Mouse (Mus musculus): ENCODE data around the gene Gm20671. TPM values are rescaled to one million over a fixed set of nuclear protein-coding genes. Genes with fewer than 3 reads are reported as not detected.
"Not testable (repeated sequence)": the region's sequence is repeated elsewhere in the genome, so short reads cannot be mapped to it uniquely, and the experiment has no call there.

Gene Gm20671
- polyA plus RNA-seq, 1 experiment from 2014 or later, result not detected

GRCm38 (mm10) chr5:32849580-32849979, 22.7 kb upstream of the Gm20671 start:
- ATAC-seq (replicated peaks; ENCODE audit: low FRiP score); H3K9me3 ChIP-seq (replicated peaks); H3K4me3 ChIP-seq (replicated peaks); H3K27ac ChIP-seq; H3K9ac ChIP-seq; H3K4me2 ChIP-seq; H3K27me3 ChIP-seq: not testable (repeated sequence)
- H3K4me1 ChIP-seq, result peaks cover 31% of the 10 kb centered on the region
- 84% methylated on average over 3 of the region's 3 CpGs for WGBS
- H3K36me3 ChIP-seq, result peaks cover 37% of the 10 kb centered on the region

DNA sequence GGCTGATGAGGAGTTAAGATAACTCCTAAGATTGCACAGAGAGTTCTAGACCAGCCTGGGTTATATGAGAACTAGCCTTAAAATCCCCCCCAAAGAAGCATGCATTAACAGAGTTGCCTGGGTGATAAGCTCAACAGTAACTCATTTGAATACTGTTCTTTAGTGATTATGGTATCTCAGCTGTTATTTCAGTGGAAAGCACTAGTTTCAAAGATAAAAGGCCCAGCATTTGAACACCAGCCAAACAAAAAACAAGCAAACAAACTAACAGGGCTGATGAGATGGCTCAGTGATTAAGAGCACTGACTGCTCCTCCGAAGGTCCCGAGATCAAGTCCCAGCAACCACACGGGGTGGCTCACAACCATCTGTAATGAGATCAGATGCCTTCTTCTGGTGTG, 22.3 kb upstream of the Gm20671 start:
- H3K4me3 ChIP-seq (replicated peaks), result no peak overlapping the region
- H3K27me3 ChIP-seq, result no peaks in the 10 kb centered on the region
- H3K9me3 ChIP-seq (replicated peaks), result no peaks in the 10 kb centered on the region
- H3K27ac ChIP-seq, result no peak overlapping the region
- no peak for ATAC-seq (replicated peaks; ENCODE audit: low FRiP score)
- no peak overlapping the region for H3K9ac ChIP-seq
- peaks cover 27% of the 10 kb centered on the region for H3K4me1 ChIP-seq
- no peak overlapping the region for H3K4me2 ChIP-seq
- H3K36me3 ChIP-seq, result peaks cover 41% of the 10 kb centered on the region
- whole genome bisulfite sequencing, result 97% methylated on average over 3 of the region's 3 CpGs

DNA sequence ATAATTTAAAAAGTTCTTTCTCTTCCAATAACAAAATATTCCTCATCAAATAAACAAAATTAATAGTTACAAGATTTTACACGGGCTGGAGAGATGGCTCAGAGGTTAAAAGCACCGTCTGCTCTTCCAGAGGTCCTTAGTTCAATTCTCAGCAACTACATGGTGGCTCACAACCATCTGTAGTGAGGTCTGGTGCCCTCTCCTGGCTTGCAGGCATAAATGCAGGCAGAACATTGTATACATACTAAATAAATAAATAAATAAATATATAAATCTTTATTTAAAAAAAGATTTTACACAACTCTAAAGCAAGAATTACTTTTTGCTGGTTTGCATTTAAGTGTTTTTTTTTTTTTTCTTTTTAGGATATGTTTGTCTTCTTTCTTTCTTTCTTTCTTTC, 13.1 kb upstream of the Gm20671 start:
- Histone ChIP-seq H3K9me3 (replicated peaks) (no peaks in the 10 kb centered on the region), H3K27ac (no peak overlapping the region), H3K9ac (no peak overlapping the region), H3K4me3 (replicated peaks) (no peak overlapping the region), H3K27me3 (no peaks in the 10 kb centered on the region), H3K36me3 (peaks cover 97% of the 10 kb centered on the region), H3K4me2 (no peak overlapping the region), H3K4me1 (no peaks in the 10 kb centered on the region)
- no peak for ATAC-seq (replicated peaks; ENCODE audit: low FRiP score)
- WGBS, result 94% methylated on average over 2 of the region's 2 CpGs

DNA sequence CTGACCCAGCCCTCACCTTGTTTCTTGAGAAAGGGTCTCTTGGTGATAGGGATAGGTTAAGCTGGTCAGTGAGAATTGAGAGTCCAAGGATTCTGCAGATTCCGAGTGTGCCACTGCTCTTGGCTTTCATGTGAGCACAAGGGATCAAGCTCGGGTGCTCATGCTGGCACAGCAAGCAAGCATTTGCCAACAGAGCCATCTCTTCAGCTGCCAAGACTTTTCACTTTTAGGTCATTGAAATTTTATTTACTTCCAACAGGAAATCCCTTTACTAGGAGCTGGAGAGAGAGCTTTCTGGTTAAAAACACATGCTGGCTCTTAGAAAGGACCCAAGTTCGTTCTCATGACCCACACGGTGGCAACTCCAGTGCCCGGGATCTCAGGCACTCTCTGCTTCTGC, 10.1 kb upstream of the Gm20671 start:
- Histone ChIP-seq H3K4me3 (replicated peaks) (no peak overlapping the region), H3K9me3 (replicated peaks) (no peaks in the 10 kb centered on the region), H3K36me3 (peaks cover 96% of the 10 kb centered on the region), H3K9ac (no peak overlapping the region), H3K4me1 (no peaks in the 10 kb centered on the region), H3K4me2 (no peak overlapping the region), H3K27ac (no peak overlapping the region), H3K27me3 (no peaks in the 10 kb centered on the region)
- 88% methylated on average over 5 of the region's 5 CpGs for WGBS
- ATAC-seq (replicated peaks; ENCODE audit: low FRiP score), result no peak

- peaks cover 97% of the 10 kb centered on the region for H3K36me3 ChIP-seq
- H3K4me3 ChIP-seq (replicated peaks), result no peak overlapping the region
- no peaks in the 10 kb centered on the region for H3K4me1 ChIP-seq
- H3K27me3 ChIP-seq, result no peaks in the 10 kb centered on the region
- H3K9me3 ChIP-seq (replicated peaks), result no peaks in the 10 kb centered on the region
- H3K27ac ChIP-seq, result no peak overlapping the region
- WGBS, result 86% methylated on average over 1 of the region's 1 CpGs
- H3K4me2 ChIP-seq, result no peak overlapping the region
- ATAC-seq (replicated peaks; ENCODE audit: low FRiP score), result no peak
- H3K9ac ChIP-seq, result no peak overlapping the region
These were observed 7.6 kb upstream of the Gm20671 start for GRCm38 (mm10) chr5:32834497-32834896.

DNA sequence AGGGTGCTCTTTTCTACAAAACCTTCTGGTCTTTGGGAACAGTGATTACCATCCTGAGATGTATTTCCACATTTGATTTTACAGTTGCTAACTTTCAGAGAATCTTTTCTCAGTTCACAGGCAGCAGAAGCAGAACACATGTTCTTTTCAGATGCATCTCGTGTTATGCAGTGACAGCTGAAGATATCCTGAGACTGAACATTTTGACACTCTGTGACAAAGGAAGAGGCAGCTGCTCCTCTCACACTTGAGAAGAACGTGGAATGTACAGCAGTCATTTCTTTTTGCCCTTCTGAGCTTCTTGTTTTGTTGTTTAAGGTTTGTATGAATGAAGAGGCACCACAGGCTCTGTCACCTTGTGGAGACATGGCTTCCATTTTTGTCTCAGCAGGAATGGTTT, 3.1 kb upstream of the Gm20671 start:
- 88% methylated on average over 2 of the region's 2 CpGs for WGBS
- no peak overlapping the region for H3K27ac ChIP-seq
- H3K9me3 ChIP-seq (replicated peaks), result no peaks in the 10 kb centered on the region
- H3K9ac ChIP-seq, result no peak overlapping the region
- H3K27me3 ChIP-seq, result no peaks in the 10 kb centered on the region
- no peaks in the 10 kb centered on the region for H3K4me1 ChIP-seq
- no peak overlapping the region for H3K4me2 ChIP-seq
- no peak overlapping the region for H3K4me3 ChIP-seq (replicated peaks)
- H3K36me3 ChIP-seq, result peaks cover 98% of the 10 kb centered on the region
- ATAC-seq (replicated peaks; ENCODE audit: low FRiP score), result no peak

DNA sequence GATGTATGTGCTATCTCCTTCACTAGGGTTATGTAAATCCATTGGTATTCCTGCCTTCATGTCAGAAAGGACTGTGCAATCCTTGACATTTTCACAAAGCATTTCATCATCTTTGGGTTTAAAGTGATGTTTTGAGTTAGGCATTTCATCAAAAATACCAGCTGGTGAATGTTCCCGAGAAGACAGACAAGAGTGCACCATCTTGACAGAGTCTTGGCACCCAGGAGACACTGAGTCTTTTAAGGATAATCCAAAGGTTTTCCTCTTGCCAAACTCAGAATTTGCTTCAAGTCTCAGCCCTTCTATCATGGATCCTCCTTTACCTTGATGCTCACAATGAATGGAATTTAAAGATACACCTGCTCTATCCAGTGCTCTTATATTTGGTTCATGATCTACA, 1.9 kb upstream of the Gm20671 start:
- H3K4me2 ChIP-seq; H3K27ac ChIP-seq; H3K4me3 ChIP-seq (replicated peaks); ATAC-seq (replicated peaks; ENCODE audit: low FRiP score); H3K9ac ChIP-seq; H3K9me3 ChIP-seq (replicated peaks); H3K27me3 ChIP-seq; H3K4me1 ChIP-seq: not testable (repeated sequence)
- peaks cover 85% of the 10 kb centered on the region for H3K36me3 ChIP-seq
- 96% methylated on average over 1 of the region's 1 CpGs for WGBS

DNA sequence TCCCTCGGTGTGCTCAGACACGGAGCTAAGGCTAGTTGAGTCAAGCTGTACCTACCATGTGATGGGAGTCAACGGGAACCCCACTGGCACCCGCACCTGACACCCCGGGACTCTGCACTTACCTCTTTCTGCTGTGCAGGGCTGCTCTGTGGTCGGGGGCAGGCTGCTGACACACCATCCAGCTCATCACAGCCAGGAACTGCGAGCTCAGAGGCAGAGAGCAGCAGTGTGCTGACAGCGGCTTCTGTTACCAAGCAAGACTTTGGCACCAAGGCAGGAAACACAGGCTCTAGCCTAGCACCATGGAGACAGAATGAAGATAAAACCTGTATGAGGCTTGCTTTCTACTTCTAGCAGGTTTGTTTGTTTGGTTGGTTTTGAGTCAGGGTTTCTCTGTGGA, 6.4 kb downstream of the Gm20671 start:
- Histone ChIP-seq H3K4me1 (no peaks in the 10 kb centered on the region), H3K36me3 (peaks cover 76% of the 10 kb centered on the region), H3K4me3 (replicated peaks) (no peak overlapping the region), H3K9ac (no peak overlapping the region), H3K4me2 (no peak overlapping the region), H3K27me3 (no peaks in the 10 kb centered on the region), H3K27ac (no peak overlapping the region), H3K9me3 (replicated peaks) (no peaks in the 10 kb centered on the region)
- ATAC-seq (replicated peaks; ENCODE audit: low FRiP score), result no peak
- WGBS, result 92% methylated on average over 8 of the region's 8 CpGs

GRCm38 (mm10) chr5:32815396-32815795, 11.5 kb downstream of the Gm20671 start:
- Histone ChIP-seq H3K4me3 (replicated peaks) (no peak overlapping the region), H3K4me2 (no peak overlapping the region), H3K27ac (no peak overlapping the region), H3K36me3 (peaks cover 80% of the 10 kb centered on the region), H3K9me3 (replicated peaks) (no peaks in the 10 kb centered on the region), H3K9ac (no peak overlapping the region), H3K27me3 (no peaks in the 10 kb centered on the region), H3K4me1 (no peaks in the 10 kb centered on the region)
- ATAC-seq (replicated peaks; ENCODE audit: low FRiP score), result no peak
- WGBS, result 96% methylated on average over 4 of the region's 4 CpGs

DNA sequence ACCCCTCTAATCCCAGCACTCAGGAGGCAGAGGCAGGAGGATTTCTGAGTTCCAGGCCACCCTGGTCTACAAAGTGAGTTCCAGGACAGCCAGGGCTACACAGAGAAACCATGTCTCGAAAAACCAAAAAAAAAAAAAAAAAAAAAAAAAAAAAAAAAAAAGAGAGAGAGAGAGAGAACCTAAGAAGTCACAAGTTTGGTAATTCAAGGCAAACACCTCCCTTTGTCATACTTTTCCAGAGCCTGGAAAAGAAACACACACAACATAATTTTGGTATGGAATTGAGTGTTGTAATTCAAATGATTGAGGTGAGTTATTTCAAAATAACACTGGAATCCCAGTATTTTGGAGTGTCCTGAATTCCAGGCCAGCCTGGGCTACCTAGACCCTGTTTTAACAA, 40.5 kb downstream of the Gm20671 start:
- H3K36me3 ChIP-seq, result peaks cover 16% of the 10 kb centered on the region
- not testable (repeated sequence) for H3K27ac ChIP-seq; H3K4me2 ChIP-seq; H3K4me3 ChIP-seq (replicated peaks); ATAC-seq (replicated peaks; ENCODE audit: low FRiP score); H3K9ac ChIP-seq; H3K27me3 ChIP-seq; H3K9me3 ChIP-seq (replicated peaks)
- peaks cover 12% of the 10 kb centered on the region for H3K4me1 ChIP-seq
- WGBS, result 76% methylated on average over 1 of the region's 1 CpGs

DNA sequence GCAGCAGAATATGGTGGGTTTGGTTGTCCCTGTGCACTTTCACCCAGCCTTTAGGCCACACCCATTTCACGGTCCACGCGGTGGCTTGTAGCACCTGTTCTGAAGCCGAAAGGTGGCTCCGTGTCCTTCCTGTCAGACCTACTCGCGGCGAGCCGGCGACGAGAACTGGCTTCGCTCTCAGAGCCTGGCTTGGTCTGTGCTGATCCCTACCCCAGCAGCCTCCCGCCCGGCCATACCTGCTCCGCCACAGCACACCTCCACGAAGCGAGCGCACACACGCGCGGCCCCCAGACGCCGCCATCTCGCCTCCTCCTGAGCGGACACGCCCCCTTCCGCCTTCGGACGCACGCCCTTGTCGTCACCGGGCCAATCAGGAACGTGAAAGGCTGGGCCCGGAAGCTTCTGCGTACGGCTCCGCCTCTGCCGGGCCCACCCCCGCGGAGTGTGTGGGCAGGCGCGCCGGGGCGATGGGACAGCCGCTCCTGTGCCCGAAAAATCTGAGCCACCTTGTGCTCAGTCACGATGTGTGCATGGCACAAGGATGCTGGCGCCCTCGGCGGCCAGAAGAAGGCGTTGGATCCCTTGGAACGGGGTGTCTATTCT, 41.5 kb downstream of the Gm20671 start, which contains the start of gene Pisd:
TSS of gene Pisd (minus strand) at position 334 of the 603 bp plus-strand sequence.
- peaks cover 12% of the 10 kb centered on the region for H3K4me1 ChIP-seq
- H3K4me2 ChIP-seq, result peak within 1 kb of the TSS; percentile 63
- under 1% methylated on average over 52 of the region's 52 CpGs for WGBS
- H3K9ac ChIP-seq, result peak within 1 kb of the TSS; percentile 56
- no peaks in the 10 kb centered on the region for H3K9me3 ChIP-seq (replicated peaks)
- ATAC-seq (replicated peaks; ENCODE audit: low FRiP score), result peak; percentile 99
- H3K4me3 ChIP-seq (replicated peaks), result peak within 1 kb of the TSS; percentile 78
- H3K36me3 ChIP-seq, result peaks cover 12% of the 10 kb centered on the region
- H3K27ac ChIP-seq, result peak within 1 kb of the TSS; percentile 52
- no peaks in the 10 kb centered on the region for H3K27me3 ChIP-seq

GRCm38 (mm10) chr5:32784726-32785125, 42.2 kb downstream of the Gm20671 start:
- WGBS, result 24% methylated on average over 5 of the region's 5 CpGs

DNA sequence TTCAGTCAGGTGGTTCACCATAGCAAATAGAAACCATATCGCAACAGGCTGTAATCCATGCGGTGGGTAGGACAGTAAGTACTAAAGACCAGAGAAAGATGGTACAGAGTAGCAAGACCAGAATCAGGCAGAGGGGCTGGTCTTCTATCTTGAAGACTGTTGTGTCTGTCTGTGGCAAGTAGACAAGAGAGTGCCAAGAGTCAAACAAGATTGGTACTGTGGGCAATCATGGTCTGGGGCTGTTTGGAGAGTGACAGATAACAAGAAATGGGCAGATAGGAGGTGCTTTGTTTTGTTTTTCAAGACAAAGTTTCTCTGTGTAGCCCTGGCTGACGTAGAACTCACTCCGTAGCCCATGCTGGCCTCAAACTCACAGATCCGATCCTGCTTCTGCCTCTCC, 45.3 kb downstream of the Gm20671 start:
- peaks cover 6% of the 10 kb centered on the region; the same call in 1 of the 2 replicates for H3K36me3 ChIP-seq
- no peak overlapping the region for H3K9ac ChIP-seq
- no peak overlapping the region for H3K4me3 ChIP-seq (replicated peaks)
- ATAC-seq (replicated peaks; ENCODE audit: low FRiP score), result no peak
- no peak overlapping the region for H3K4me2 ChIP-seq
- 91% methylated on average over 5 of the region's 5 CpGs for WGBS
- peaks cover 12% of the 10 kb centered on the region for H3K4me1 ChIP-seq
- no peaks in the 10 kb centered on the region for H3K27me3 ChIP-seq
- no peaks in the 10 kb centered on the region for H3K9me3 ChIP-seq (replicated peaks)
- no peak overlapping the region for H3K27ac ChIP-seq

More at GRCm38 (mm10) chr5:32784726-32785125, 42.2 kb downstream of the Gm20671 start:
- Histone ChIP-seq H3K36me3 (peaks cover 15% of the 10 kb centered on the region), H3K9ac (peak overlapping the region; percentile 56), H3K4me2 (peak overlapping the region; percentile 63), H3K9me3 (replicated peaks) (no peaks in the 10 kb centered on the region), H3K4me1 (peaks cover 12% of the 10 kb centered on the region), H3K27me3 (no peaks in the 10 kb centered on the region), H3K27ac (peak overlapping the region; percentile 52), H3K4me3 (replicated peaks) (peak overlapping the region; percentile 78)
- no peak for ATAC-seq (replicated peaks; ENCODE audit: low FRiP score)
